Mouse (Mus musculus) left cerebral cortex, postnatal 10 days (tissue): ENCODE measurements around the gene Vav3. TPM values are rescaled to one million over a fixed set of nuclear protein-coding genes. Genes with fewer than 3 reads are reported as not detected.

Source experiments
- DNase-seq, 2 experiments: peaks; one replicate each; pipeline ENCODE4 v3.0.0; 2021 to 2022; ENCODE audit warnings: low spot score in 2 of 2, mixed read lengths in 1 of 2; ENCODE audit errors: extremely low spot score in 1 of 2
- intact Hi-C: fragments of 180-260 bp; cut with DNase I; formaldehyde crosslinking; loops from one replicate; pipeline ENCODE4 v1.15.1; 2025
- total RNA-seq, 2 experiments: library from RNA; stranded (reverse); gene quantifications; 2 replicates each; pipeline ENCODE4 v1.2.3; 2021

Vav3 gene
- total RNA-seq, 2 experiments from 2014 or later: 2.8 TPM

DNA sequence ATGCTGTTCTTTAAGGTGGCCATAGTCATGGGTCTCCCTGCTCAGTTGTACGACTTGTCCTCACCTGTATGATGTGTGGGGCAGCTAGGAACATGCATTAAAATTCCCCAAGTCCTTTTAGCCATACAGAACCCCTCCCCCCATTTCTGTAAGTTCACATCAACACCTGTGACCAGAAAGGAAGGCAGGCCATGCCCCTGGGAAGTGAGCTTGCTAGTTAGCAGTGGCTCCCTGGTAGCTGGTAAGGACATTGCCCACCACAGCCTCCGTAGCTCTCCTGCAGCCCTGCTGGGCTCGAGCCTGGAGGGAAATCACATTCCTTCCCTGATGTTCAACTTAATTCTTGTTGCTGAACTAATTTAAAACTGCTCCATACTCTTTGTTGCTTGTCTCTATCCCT is 146.3 kb downstream of the Vav3 start:
- intact Hi-C loops: no loop called here
- DNase-seq: no peak

- intact Hi-C loops: no loop called here
- DNase-seq: no peak
Measured at GRCm38 (mm10) chr3:109487823-109488222, 147.4 kb downstream of the Vav3 start.

- no peak for DNase-seq
- intact Hi-C loops: no loop called here
Measured at GRCm38 (mm10) chr3:109488750-109489171, 148.3 kb downstream of the Vav3 start.

GRCm38 (mm10) chr3:109490561-109491296 is 150.3 kb downstream of the Vav3 start:
- intact Hi-C loops: loop anchor here (2.0 to 10.0 kb wide), 2 partner anchors 318 to 466 kb away; partner anchors contain the start of gene Fam102b
- no peak for DNase-seq

GRCm38 (mm10) chr3:109491568-109491967 is 151.1 kb downstream of the Vav3 start:
- intact Hi-C loops: loop anchor here (2.0 to 10.0 kb wide), 2 partner anchors 319 to 467 kb away; partner anchors contain the start of gene Fam102b
- peak; percentile 66 to 74 for DNase-seq

DNA sequence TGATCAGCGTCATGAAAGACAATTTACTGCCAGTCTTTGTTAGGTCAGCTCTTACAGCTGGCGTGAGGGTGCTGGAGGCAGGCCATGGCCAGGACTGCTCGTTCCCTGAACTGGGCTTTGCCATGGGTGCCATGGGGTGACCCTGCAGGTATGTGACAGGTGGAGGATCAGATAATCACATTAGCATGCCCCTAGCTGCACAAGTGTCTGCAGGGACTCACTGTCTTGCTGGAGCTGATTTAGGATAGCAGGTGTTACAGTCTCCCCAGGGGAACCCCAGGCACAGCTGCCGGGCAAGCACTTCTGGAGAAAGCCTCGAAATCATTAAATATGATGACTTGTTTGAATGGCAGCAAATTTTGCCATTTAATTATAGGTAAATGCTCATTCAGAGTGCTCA is 156.0 kb downstream of the Vav3 start:
- intact Hi-C loops: loop anchor here (10.0 kb wide), 1 partner anchor 472 kb away; the partner anchor contains the start of gene Fam102b
- DNase-seq: no peak

- no peak for DNase-seq
- intact Hi-C loops: loop anchor here (10.0 kb wide), 1 partner anchor 472 kb away; the partner anchor contains the start of gene Fam102b
Measured at GRCm38 (mm10) chr3:109497074-109497473, 156.6 kb downstream of the Vav3 start.

DNA sequence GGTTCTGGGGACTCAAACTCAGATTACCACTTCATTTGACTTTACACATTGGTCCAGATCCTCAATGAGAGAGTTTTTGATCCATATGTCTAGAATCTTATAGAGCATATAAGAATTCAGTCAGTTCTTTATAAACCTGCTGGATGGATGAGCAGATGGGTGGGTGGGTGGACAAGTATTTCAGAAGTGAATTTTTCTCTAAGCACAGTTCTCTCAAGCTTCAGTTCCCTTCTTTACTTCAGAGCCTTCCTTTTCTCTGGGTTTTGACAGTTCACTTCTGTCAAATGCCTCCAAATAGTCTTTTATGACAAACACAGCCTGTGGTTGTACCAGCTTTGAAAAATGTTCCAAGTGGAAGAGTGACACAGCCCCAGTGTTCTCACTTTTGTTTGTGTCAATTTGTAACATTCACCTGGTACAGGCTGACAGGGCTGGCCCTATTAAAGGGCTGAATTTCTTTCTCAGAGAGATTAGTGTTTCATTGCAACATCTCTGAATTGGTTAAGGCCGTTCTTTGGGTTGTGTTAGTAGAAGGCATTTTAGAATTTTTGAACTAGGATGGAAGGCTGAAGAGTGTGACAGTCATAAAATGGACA is 159.5 kb downstream of the Vav3 start:
- DNase-seq: no peak
- intact Hi-C loops: loop anchor here (10.0 kb wide), 1 partner anchor 475 kb away; the partner anchor contains the start of gene Fam102b

DNA sequence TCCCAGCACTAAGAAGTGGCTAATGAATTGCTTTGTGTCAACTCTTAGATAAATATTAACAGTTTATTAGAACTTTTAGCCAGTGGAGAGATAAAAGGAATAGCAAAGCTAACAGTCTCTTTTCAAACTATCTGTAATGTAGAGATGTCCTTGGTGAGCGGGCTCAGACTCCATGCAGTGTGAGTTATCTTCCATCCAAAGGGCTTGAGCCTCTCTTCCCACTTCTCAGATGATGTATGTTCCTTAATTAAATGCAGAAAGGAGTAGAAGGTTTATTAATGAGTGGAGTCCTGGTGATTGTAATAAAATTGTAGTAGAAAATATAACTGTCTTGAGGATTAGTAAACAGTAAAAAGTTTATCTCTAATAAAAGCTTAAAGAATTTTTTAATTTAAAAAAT is 169.3 kb downstream of the Vav3 start:
- no peak for DNase-seq
- intact Hi-C loops: no loop called here

DNA sequence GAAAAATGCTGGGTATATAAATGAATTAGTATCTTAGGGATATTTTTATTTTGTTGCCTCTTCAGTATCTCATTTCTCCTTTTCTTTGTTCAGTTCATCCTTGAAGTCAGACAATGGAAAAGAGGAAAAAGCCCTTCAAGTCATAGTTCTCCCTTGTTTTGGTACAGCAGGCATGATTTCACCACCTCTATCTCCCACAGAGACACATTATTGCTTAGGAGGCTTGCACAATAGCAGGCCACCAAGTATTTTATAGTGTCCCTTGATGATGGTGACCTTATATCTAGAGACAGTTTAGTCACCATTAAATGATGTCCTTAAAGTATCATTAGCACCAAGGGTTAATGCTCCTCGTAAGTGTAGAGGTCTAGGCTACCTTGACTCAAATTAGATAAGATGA is 171.4 kb downstream of the Vav3 start:
- intact Hi-C loops: no loop called here
- DNase-seq: no peak

DNA sequence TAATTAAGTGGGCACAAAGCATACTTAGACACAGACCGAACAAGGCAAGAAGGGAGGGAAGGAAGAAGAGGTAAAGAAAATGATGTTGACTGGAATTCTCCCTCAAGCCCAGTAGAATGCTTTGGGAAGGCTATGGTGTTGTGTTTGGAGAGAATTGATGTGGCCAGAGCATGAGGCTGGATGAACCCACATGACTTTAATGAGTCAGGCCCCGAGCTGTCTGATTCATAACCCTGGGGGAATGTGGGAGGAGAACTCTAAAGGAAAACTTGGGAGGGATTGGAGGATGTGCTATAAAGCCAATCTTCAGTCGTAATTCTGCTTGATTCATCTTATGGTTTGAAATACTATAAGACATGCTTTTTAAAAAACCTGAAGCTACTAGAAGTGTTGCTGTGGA is 175.0 kb downstream of the Vav3 start:
- DNase-seq: no peak
- intact Hi-C loops: no loop called here

GRCm38 (mm10) chr3:109516372-109516771 is 175.9 kb downstream of the Vav3 start:
- no peak for DNase-seq
- intact Hi-C loops: no loop called here

GRCm38 (mm10) chr3:109522115-109522514 is 181.7 kb downstream of the Vav3 start:
- intact Hi-C loops: loop anchor here (10.0 kb wide), 2 partner anchors 623 to 1543 kb away; partner anchors contain the start of gene Ntng1
- DNase-seq: no peak

GRCm38 (mm10) chr3:109525825-109526224 is 185.4 kb downstream of the Vav3 start:
- intact Hi-C loops: loop anchor here (5.0 to 10.0 kb wide), 3 partner anchors 619 to 1539 kb away; partner anchors contain the start of gene Ntng1
- no peak for DNase-seq

DNA sequence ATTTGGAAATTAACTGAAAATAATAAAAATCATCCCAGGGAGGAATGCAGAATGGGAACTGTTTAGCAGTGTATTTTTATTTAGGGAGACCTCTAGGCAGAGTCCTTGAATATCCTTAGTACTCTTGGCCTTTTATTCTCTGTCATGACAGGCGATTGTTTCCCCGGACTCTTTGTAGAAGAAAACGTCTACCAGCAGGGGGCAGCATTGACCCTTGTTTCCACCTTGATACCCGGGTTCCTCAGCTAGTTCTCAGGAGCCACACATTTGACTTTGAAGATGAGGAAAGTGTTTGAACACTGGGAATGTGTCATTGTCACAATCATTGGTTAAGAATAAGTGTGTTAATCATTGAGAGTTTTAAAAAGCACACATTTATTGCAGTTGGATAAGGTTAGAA is 185.8 kb downstream of the Vav3 start:
- intact Hi-C loops: loop anchor here (5.0 to 10.0 kb wide), 3 partner anchors 619 to 1539 kb away; partner anchors contain the start of gene Ntng1
- DNase-seq: peak; percentile 78

GRCm38 (mm10) chr3:109526651-109527050 is 186.2 kb downstream of the Vav3 start:
- peak in 1 of 2 experiments; percentile 17 for DNase-seq
- intact Hi-C loops: loop anchor here (5.0 to 10.0 kb wide), 3 partner anchors 618 to 1538 kb away; partner anchors contain the start of gene Ntng1

GRCm38 (mm10) chr3:109528688-109529087 is 188.2 kb downstream of the Vav3 start:
- intact Hi-C loops: loop anchor here (5.0 to 10.0 kb wide), 3 partner anchors 616 to 1536 kb away; partner anchors contain the start of gene Ntng1
- DNase-seq: peak; percentile 13 to 14

GRCm38 (mm10) chr3:109537686-109538085 is 197.2 kb downstream of the Vav3 start:
- intact Hi-C loops: no loop called here
- no peak for DNase-seq

GRCm38 (mm10) chr3:109540009-109540408 is 199.6 kb downstream of the Vav3 start:
- intact Hi-C loops: no loop called here
- DNase-seq: no peak
